Comparison of ENCODE assay signal across 8 mouse cellular contexts in genomic region chr10:30778240-30778639, GRCm38 (mm10). TPM values are rescaled to one million over a fixed set of nuclear protein-coding genes. Genes with fewer than 3 reads are reported as not detected.
A peak's percentile ranks its signal among the peaks of the same experiment; 100 is the strongest.
DNase-seq lines count a peak whose midpoint lies in the region; ATAC-seq and TF ChIP-seq lines count a peak whose summit lies in the region.

No protein-coding gene starts in this region.

- DNase-seq in lung, adult 2 months: no peak
- DNase-seq in heart, adult 2 months: peak; percentile 37 to 46
- DNase-seq in retina, embryonic 14.5 days (ENCODE audit: low spot score): peak; percentile 31
- DNase-seq in left cerebral cortex, postnatal 36 days (ENCODE audit: low spot score in 2 of 2): no peak
- no peak for DNase-seq in right cerebral cortex, postnatal 10 days (ENCODE audit: low spot score in 2 of 2)
- DNase-seq in embryo, embryonic 10 days (ENCODE audit: low spot score): no peak

- no peak for TF ChIP-seq CTCF in lung, adult 2 months (IDR thresholded peaks at IDR 0.05; ENCODE audit: insufficient read depth, low read length)
- no peak for TF ChIP-seq CTCF in heart, adult 2 months (IDR thresholded peaks at IDR 0.05)

- no peaks in the 10 kb centered on the region for H3K9me3 ChIP-seq in lung, embryonic 16.5 days (ENCODE audit: control insufficient read depth, low read length)

- WGBS in lung, embryonic 16.5 days: 46% methylated on average over 3 of the region's 3 CpGs
- WGBS in lung, adult 2 months: 30% methylated on average over 3 of the region's 3 CpGs
- 18% methylated on average over 3 of the region's 3 CpGs for WGBS in heart, adult 2 months

- peaks cover 14% of the 10 kb centered on the region; the same call in 1 of the 2 replicates for H3K4me1 ChIP-seq in lung, embryonic 16.5 days (replicated peaks; ENCODE audit: control insufficient read depth, insufficient read depth, low read length)
- peaks cover 4% of the 10 kb centered on the region; the same call in 1 of the 2 replicates for H3K4me1 ChIP-seq in lung, adult 2 months (ENCODE audit: control insufficient read depth, insufficient read depth, low read length)
- no peaks in the 10 kb centered on the region for H3K4me1 ChIP-seq in heart, adult 2 months (ENCODE audit: control insufficient read depth, insufficient read depth, low read length)

- no peak for TF ChIP-seq EP300 in heart, adult 2 months (IDR thresholded peaks at IDR 0.05; ENCODE audit: insufficient read depth, low read depth, low read length)

- TF ChIP-seq POLR2A in lung, adult 2 months (IDR thresholded peaks at IDR 0.05; ENCODE audit: borderline replicate concordance, extremely low read depth, low read depth, low read length): no peak
- TF ChIP-seq POLR2A in heart, adult 2 months (IDR thresholded peaks at IDR 0.05; ENCODE audit: insufficient read depth, low read depth, low read length): no peak

- intact Hi-C loops in heart, adult 2 months (cut with DNase I): no loop called here
- intact Hi-C loops in left cerebral cortex, postnatal 36 days (cut with DNase I): no loop called here

- no peak overlapping the region for H3K4me3 ChIP-seq in lung, embryonic 16.5 days (ENCODE audit: low read length)
- no peak overlapping the region for H3K4me3 ChIP-seq in lung, adult 2 months (replicated peaks; ENCODE audit: extremely low read depth, low read depth, low read length)
- H3K4me3 ChIP-seq in heart, adult 2 months: no peak overlapping the region

- no peak overlapping the region for H3K9ac ChIP-seq in lung, embryonic 16.5 days (ENCODE audit: low read length)
- H3K9ac ChIP-seq in heart, adult 2 months (ENCODE audit: low read depth, low read length): no peak overlapping the region

- no peaks in the 10 kb centered on the region for H3K36me3 ChIP-seq in lung, embryonic 16.5 days (ENCODE audit: control insufficient read depth, insufficient read depth, low read length)
- no peaks in the 10 kb centered on the region for H3K36me3 ChIP-seq in heart, adult 2 months (ENCODE audit: control insufficient read depth, insufficient read depth, low read length)

- ATAC-seq in lung, embryonic 16.5 days (ENCODE audit: low read depth): peak; percentile 56; the same call in 1 of the 2 replicates
- ATAC-seq in cerebellum, adult (ENCODE audit: insufficient number of reproducible peaks, low FRiP score, low TSS enrichment): peak; percentile 92

- no peak overlapping the region for H3K27ac ChIP-seq in lung, embryonic 16.5 days (ENCODE audit: low read length)
- H3K27ac ChIP-seq in heart, adult 2 months: no peak overlapping the region

- no peak overlapping the region for H3K4me2 ChIP-seq in lung, embryonic 16.5 days (ENCODE audit: low read depth, low read length)

- H3K27me3 ChIP-seq in lung, embryonic 16.5 days (ENCODE audit: control insufficient read depth, insufficient read depth, low read depth, low read length): no peaks in the 10 kb centered on the region
- no peaks in the 10 kb centered on the region for H3K27me3 ChIP-seq in heart, adult 2 months (ENCODE audit: control insufficient read depth, insufficient read depth, low read length)

- no peaks in the 10 kb centered on the region for H3K79me2 ChIP-seq in heart, adult 2 months (replicated peaks; ENCODE audit: control insufficient read depth, insufficient read depth, low read length)

RNA-seq across cellular contexts. Expression of gene Ncoa7, which starts 24.9 kb away (rescaled TPM):
- 11.0 and 11.7 TPM in 2 replicates for polyA plus RNA-seq in lung, embryonic 16.5 days (2015; fragmentation: Nextera tagmentation; extraction: Ambion mirVana)
- polyA plus RNA-seq in lung, adult 2 months (2012; rRNA removed): 4.0 and 4.6 TPM in 2 replicates
- total RNA-seq in heart, adult 2 months (2021): 1 to 10 TPM; 3.4 to 4.7 TPM
- 1.2 and 1.5 TPM in 2 replicates for polyA plus RNA-seq in heart, adult 2 months (2012; rRNA removed)
- 100 to 1,000 TPM; 105 to 109 TPM for total RNA-seq in left cerebral cortex, postnatal 36 days (2021)

Comparison
In these comparisons a context has a peak if more than half of its experiments do, and no peak if none do; other contexts are left out.
1. DNase-seq: peak in heart, adult 2 months (2 of 2) and retina, embryonic 14.5 days (single experiment); none in lung, adult 2 months (single experiment), left cerebral cortex, postnatal 36 days (0 of 2), right cerebral cortex, postnatal 10 days (0 of 2) and embryo, embryonic 10 days (single experiment).